Mouse (Mus musculus) frontal cortex, postnatal 14 days (tissue): ENCODE measurements around the gene Usp22.

Source experiments
- DNase-seq, 2 experiments: peaks; one replicate each; pipeline ENCODE4 v3.0.0; 2022; ENCODE audit warnings: low spot score in 2 of 2

The Usp22 gene

DNA sequence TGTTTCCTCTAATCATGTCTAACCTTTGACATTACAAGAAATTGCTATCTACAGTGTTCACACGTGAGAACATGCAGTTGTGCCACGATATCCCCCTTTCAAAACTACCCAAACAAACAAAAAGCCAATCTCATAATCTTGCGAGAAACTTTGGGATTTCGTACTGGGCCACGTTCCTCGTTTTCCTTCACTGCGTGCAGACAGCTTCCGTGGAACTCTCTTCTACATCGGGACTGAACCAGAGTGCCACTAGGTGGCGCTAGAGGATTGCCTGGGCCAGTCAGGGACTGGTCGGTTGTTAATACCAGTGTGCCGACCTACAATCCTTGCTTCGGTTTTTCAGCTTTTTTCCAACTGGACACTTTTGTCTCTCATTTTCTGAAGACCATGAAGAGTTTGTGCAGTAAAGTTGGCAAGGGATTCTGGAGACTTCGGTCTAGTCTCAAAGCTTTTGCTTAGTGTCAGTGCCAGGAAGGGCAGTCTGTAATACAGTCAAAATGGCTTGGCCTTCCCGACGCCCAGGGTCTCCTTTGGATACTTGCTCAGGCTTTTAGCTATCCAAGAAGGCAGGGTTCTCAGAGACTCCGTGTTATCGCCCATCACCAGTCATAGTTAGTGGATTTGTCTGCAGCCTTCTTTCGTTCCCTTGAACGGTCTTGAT is 70.5 kb downstream of the Usp22 start:
- DNase-seq = peak; percentile 27 to 80

DNA sequence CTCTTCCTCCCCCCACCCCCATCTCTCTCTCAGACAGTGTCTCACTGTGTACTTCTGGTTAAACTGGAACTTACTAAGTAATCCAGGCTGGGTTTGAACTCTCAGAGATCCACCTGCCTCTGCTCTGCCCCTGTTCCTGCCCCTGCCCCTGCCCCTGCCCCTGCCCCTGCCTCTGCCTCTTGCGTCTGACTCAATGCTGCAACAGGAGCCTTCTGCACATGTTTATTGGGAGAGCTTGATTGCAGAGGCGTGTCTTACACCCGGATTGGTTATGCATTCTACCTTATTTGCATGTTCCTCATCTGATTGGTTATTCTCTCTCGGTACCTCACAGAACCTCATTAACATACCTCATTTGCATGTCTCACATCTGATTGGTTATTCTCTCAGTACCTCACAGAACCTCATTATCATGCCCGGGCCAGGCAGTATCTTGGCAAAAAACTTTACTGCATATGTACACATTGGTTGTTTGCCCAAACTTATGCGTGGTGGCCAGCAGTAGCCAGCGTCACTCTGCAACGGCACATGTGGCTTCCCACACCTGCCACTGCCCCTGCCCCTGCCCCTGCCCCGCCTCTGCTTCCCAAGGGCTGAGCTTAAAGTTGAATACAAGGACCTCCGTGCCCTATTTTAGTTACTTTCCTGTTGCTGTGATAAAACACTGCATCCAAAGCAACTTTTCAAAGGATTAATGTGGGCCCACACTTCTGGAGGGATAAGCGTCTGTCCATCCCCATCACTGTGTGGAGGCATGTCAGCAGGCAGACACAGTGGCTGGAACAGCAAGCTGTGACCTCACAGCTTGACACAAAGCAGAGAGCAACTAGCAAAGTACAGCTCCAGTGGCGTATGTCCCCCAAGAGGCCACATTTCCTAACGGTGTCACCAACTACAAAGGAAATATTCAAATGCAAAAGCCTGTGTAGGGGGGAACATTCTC is 72.2 kb downstream of the Usp22 start:
- DNase-seq = no peak
